Mouse (Mus musculus) cerebellum, adult 2 months (tissue): Measurements from ENCODE around the gene Borcs5. TPM values are rescaled to one million over a fixed set of nuclear protein-coding genes. Genes with fewer than 3 reads are reported as not detected.
A peak's percentile ranks its signal among the peaks of the same experiment; 100 is the strongest.

ENCODE experiments used
- DNase-seq, 2 experiments: peaks; one replicate each; pipeline ENCODE4 v3.0.0; 2021
- H3K27ac ChIP-seq: fragments of 200-500 bp; 2 replicates; pipeline ENCODE4 v1.5.1; 2012; ENCODE audit warnings: low read length, control low read depth, inconsistent platforms; ENCODE audit not compliant: insufficient read depth
- H3K27me3 ChIP-seq: fragments of 200-500 bp; 2 replicates; pipeline ENCODE4 v1.6.1; 2012; ENCODE audit warnings: inconsistent platforms, mild to moderate bottlenecking, low read length, moderate library complexity; ENCODE audit not compliant: control insufficient read depth, insufficient read depth
- H3K4me1 ChIP-seq: fragments of 200-500 bp; 2 replicates; pipeline ENCODE4 v1.6.1; 2011; ENCODE audit warnings: low read length; ENCODE audit not compliant: control insufficient read depth, insufficient read depth
- H3K4me3 ChIP-seq: fragments of 200-500 bp; replicated peaks from 2 replicates; pipeline ENCODE3; 2011; ENCODE audit warnings: mild to moderate bottlenecking, low read depth, low read length, control low read depth; ENCODE audit not compliant: insufficient read depth
- CTCF ChIP-seq: fragments of 200-500 bp; IDR thresholded peaks from 2 replicates; pipeline ENCODE4 v1.5.1; 2011; ENCODE audit warnings: low read depth, mild to moderate bottlenecking, control low read depth, low read length, moderate library complexity, borderline replicate concordance; ENCODE audit not compliant: insufficient read depth
- POLR2A ChIP-seq: fragments of 200-500 bp; IDR thresholded peaks from 2 replicates; pipeline ENCODE4 v1.6.1; 2011; ENCODE audit warnings: low read length, control low read depth, borderline replicate concordance; ENCODE audit not compliant: insufficient read depth
- WGBS: fragments of 180-500 bp; shearing (Covaris S2); methylation state at CpG from one replicate; pipeline ENCODE4 v1.1.7; 2018; 5-methylcytosine and 5-hydroxymethylcytosine counted together
- polyA plus RNA-seq: library from polyadenylated mRNA; depleted of rRNA; stranded (reverse); fragments of >200 nt; gene quantifications from 2 replicates; pipeline ENCODE4 v1.2.3, GENCODE M21; 2012

The Borcs5 gene
- polyA plus RNA-seq, 1 experiment = 39.9 TPM

GRCm38 (mm10) chr6:134694498-134694897 lies 55.2 kb downstream of the Borcs5 start:
- no peak for TF ChIP-seq POLR2A
- TF ChIP-seq CTCF = no peak
- no peak overlapping the region for H3K27ac ChIP-seq
- no peak for DNase-seq
- no peak overlapping the region for H3K4me3 ChIP-seq
- H3K27me3 ChIP-seq = no peaks in the 10 kb centered on the region
- WGBS = 71% methylated on average over 6 of the region's 6 CpGs
- peaks cover 6% of the 10 kb centered on the region; the same call in 1 of the 2 replicates for H3K4me1 ChIP-seq

DNA sequence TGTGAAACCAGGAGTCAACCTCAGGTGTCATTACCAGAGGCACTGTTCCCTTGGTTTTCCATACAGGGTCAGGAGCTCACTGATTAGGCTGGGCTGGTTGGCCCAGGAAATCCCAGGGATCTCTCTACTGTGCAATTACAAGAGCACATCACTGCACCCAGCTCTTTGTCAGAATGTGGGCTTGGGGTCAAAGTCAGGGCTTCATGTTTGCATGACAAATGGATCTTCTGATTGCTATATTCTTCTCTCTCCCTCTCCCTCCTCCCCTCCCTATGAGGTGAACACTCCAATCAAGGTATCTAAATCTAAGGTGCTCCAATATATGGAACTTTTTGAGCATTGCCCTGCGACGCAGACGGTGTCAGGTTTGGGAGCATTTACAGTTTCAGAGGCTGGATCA lies 55.7 kb downstream of the Borcs5 start:
- H3K4me3 ChIP-seq = no peak overlapping the region
- WGBS = 98% methylated on average over 3 of the region's 3 CpGs
- no peak overlapping the region for H3K27ac ChIP-seq
- no peak for DNase-seq
- H3K27me3 ChIP-seq = no peaks in the 10 kb centered on the region
- no peak for TF ChIP-seq CTCF
- no peak for TF ChIP-seq POLR2A
- H3K4me1 ChIP-seq = peaks cover 6% of the 10 kb centered on the region; the same call in 1 of the 2 replicates

- no peak for DNase-seq
- Histone ChIP-seq H3K4me1 (peaks cover 6% of the 10 kb centered on the region; the same call in 1 of the 2 replicates), H3K27ac (no peak overlapping the region), H3K27me3 (no peaks in the 10 kb centered on the region), H3K4me3 (no peak overlapping the region)
- no peak for TF ChIP-seq POLR2A
- TF ChIP-seq CTCF = no peak
- WGBS = 70% methylated on average over 3 of the region's 3 CpGs
These were observed 56.3 kb downstream of the Borcs5 start for GRCm38 (mm10) chr6:134695625-134696024.

GRCm38 (mm10) chr6:134696146-134696545 lies 56.8 kb downstream of the Borcs5 start:
- TF ChIP-seq CTCF = no peak
- TF ChIP-seq POLR2A = no peak
- DNase-seq = peak; percentile 70 to 82
- Histone ChIP-seq H3K4me1 (peaks cover 6% of the 10 kb centered on the region; the same call in 1 of the 2 replicates), H3K4me3 (no peak overlapping the region), H3K27me3 (no peaks in the 10 kb centered on the region), H3K27ac (no peak overlapping the region)
- WGBS = 6% methylated on average over 4 of the region's 4 CpGs

DNA sequence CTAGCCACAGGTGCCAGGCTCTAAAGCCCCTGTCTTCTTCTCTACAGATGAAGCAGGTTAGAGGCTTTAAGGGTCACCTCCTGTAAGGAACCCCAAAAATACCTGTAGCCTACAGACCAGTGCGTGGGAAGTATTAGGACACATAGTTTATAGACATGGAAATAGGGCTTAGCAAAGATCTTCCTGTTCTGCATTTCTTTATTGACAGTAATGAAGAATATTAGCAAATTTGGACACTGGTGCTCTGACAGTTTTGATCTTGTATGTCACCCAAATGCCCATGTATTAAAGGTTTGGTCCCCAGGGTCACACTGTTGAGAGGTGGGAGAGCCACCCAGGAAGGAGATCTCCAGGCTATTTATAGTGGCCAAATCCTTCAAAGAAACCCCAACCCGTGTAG lies 57.2 kb downstream of the Borcs5 start:
- peaks cover 6% of the 10 kb centered on the region; the same call in 1 of the 2 replicates for H3K4me1 ChIP-seq
- no peak overlapping the region for H3K27ac ChIP-seq
- WGBS = 52% methylated on average over 2 of the region's 2 CpGs
- no peak for DNase-seq
- TF ChIP-seq POLR2A (no peak), CTCF (no peak)
- no peak overlapping the region for H3K4me3 ChIP-seq
- H3K27me3 ChIP-seq = no peaks in the 10 kb centered on the region

GRCm38 (mm10) chr6:134698243-134698642 lies 58.9 kb downstream of the Borcs5 start:
- Histone ChIP-seq H3K27me3 (no peaks in the 10 kb centered on the region), H3K4me1 (peaks cover 6% of the 10 kb centered on the region; the same call in 1 of the 2 replicates), H3K27ac (no peak overlapping the region), H3K4me3 (no peak overlapping the region)
- TF ChIP-seq POLR2A = no peak
- TF ChIP-seq CTCF = no peak
- WGBS = 81% methylated on average over 5 of the region's 5 CpGs
- DNase-seq = no peak

DNA sequence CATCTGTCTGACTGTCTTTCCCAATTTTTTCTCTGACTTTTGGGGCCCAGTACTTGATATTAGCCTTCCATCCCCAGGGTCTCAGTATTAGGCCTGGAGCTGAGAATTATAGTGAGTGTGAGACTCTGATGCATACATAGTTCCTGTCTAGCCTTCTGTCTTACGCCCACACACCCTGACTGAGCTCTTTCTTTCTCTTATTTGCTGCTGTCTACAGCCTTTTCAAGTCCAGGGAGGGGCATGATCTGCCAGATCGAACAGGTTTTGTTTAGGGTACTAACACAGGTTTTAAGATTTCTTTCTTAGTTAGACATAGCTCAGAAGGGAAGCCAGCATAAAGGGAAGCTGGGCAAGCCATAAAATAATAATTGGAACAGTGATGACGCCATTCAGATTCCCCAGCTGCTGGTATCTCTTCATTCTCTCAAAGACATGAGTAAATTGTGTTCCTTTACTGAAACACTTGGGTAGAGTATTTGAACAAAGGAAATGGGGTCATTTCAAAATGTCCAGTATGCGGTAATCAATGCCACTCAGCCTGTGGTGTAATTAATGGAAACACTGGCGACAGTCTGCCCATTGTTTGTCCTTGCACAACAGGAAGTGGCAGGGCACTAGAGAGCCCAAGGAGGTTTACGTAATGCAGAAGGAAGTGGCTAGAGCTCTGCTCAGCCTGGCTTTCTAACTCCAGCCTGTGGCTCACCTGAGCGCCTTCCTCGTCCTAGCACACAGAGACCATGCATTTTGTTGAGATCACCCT lies 61.3 kb downstream of the Borcs5 start:
- Histone ChIP-seq H3K27me3 (no peaks in the 10 kb centered on the region), H3K4me3 (no peak overlapping the region), H3K27ac (no peak overlapping the region), H3K4me1 (peaks cover 4% of the 10 kb centered on the region; the same call in 1 of the 2 replicates)
- TF ChIP-seq POLR2A (no peak), CTCF (no peak)
- WGBS = 81% methylated on average over 8 of the region's 8 CpGs
- no peak for DNase-seq

DNA sequence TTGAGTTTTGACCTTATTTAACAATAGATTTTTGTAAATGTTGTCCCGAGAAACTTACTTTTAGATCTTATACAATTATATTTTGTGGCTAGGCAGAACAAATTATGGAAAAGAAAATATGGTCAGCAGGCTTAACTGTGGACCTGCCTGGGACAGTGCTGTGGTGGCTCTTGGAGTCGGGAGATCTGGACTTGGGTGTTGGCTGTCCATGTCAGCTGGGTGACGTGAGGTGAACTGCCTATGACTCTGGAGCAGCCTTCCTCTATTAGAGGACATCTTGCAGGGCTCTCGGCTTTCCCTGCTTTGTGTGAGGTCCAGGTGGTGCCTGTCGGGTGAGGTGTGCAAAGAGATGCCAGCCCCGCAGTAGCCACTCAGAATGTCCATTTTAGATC lies 61.9 kb downstream of the Borcs5 start:
- TF ChIP-seq CTCF (no peak), POLR2A (no peak)
- H3K4me3 ChIP-seq = no peak overlapping the region
- 83% methylated on average over 6 of the region's 6 CpGs for WGBS
- H3K4me1 ChIP-seq = peaks cover 2% of the 10 kb centered on the region; the same call in 1 of the 2 replicates
- no peaks in the 10 kb centered on the region for H3K27me3 ChIP-seq
- no peak overlapping the region for H3K27ac ChIP-seq
- no peak for DNase-seq
